Mouse (Mus musculus) thymus, postnatal 4 days (tissue): Measurements from ENCODE around the gene St6galnac5.

Source experiments
- DNase-seq: peaks from one replicate; pipeline ENCODE4 v3.0.0; 2021

The St6galnac5 gene

DNA sequence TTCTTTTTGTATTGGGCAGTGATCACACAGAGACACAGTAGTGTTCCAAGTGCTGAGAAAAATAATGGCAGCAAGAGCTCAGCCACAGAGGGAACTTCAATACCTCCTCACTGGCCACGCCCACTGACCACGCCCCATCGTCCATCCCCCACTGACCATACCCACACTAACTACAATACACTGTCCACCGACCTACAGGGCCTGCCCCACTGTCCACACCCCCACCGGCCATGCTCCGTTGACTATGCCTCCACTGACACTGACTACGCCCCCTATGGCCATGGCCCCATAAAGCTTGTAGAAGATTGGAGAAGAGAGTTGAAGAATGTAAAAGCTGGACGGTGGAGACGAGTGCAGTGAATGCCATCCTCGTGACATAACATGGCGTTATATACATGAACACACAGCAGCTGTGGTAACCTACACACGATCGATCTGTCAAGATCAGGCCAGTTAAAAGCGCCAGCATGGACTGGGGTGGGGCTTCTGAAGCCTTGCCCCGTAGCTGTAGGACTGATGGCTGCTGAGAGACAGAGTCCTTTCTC lies 32.7 kb downstream of the St6galnac5 start:
- peak; percentile 34 for DNase-seq

DNA sequence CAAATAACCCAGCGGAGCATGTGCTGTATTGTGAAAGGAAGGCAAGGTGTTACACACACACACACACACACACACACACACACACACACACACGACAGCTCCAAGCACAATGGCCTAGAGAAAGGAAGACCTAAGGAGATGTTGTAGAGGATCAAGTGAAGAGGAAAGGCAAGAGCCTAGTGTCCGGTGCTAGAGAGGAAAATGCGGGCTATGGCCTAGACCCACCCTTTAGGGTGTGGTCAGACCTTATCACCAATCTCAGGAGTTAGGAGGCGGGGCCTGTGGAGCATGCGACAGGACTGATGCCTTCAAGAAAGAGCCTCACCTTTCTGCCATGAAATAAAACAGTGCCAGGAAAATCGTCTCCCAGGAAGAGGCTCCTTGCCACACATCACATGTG lies 33.5 kb downstream of the St6galnac5 start:
- no peak for DNase-seq

DNA sequence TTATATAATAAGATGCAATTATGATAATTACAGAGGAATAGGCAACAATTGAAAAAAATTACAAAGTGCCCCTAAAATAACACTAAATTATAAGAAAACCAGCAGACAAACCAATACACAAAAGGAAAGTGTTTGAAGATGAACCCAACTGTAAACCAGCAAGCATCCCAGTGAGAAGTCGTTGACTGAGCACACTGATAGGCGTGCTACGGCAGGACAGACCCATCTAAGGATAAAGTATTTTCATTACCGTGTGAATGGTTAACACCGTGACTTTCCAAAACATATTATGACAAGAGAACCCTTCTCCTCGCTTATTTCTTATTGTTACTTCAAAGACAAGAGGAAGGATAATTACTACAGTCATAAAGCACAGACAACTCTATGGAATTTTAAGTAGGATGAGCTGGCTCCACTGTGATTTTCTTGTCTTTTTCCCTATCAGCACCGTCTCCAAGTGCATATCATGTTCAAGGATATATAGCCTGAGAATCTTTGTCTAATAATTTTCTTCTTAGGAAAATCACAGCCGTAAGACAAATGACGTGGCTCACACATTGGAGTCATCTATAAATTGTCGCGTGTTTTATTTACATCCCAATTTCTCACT lies 34.9 kb downstream of the St6galnac5 start:
- DNase-seq, result no peak

DNA sequence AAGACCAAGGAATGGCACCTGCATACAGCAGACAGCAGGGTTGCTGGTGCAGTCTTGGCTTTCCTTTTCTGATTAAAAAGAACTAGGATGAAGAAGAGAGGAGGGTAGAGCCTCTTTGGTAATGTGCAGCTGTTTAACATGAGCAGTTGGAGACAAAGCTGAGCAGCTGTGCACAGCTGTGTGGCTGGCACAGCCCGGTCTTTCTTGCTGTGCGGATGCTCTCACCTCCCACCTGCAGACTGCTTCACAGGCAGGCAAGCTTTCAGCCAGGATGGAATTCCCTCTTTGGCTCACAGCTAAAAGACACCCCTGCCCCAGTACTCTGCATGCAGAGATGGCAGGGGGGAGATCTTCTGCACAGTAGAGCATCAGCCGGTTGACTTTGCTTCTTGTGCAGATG lies 37.3 kb downstream of the St6galnac5 start:
- DNase-seq, result peak; percentile 69

DNA sequence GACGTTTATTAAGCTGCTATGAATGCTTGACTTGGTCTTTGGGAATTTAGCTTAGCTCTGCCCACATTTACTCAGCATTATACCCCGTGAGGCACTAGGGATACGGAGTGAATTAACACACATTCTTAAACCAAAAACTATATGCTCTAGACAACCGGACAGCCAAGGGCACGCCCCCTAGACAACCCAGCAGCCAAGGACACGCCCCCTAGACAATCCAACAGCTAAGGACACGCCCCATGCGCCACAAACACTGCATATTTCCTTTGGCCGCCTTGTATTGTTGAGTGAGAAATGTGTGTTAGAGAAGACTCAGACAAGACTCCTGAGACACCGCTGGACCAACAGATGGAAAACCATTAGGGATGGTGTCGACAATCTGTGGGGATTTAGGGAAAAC lies 39.1 kb downstream of the St6galnac5 start:
- peak; percentile 87 for DNase-seq

DNA sequence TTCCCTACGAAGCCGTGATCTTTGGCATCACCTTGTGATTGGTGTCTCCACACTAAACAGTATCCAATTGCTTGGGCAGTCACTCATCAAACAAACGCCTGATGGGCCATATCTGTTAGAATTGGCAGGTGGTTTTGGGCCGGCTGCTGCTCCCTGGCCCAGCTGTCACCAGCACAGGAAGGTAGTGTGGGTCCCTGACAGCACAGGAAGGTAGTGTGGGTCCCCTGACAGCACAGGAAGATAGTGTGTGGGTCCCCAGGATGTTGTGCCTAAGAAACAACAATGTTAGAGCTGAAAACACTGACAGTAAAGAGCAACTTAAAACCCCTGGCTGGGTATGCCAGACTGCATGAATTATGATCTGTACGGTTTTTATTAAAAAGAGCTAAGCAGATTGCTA lies 40.4 kb downstream of the St6galnac5 start:
- peak; percentile 45 for DNase-seq

DNA sequence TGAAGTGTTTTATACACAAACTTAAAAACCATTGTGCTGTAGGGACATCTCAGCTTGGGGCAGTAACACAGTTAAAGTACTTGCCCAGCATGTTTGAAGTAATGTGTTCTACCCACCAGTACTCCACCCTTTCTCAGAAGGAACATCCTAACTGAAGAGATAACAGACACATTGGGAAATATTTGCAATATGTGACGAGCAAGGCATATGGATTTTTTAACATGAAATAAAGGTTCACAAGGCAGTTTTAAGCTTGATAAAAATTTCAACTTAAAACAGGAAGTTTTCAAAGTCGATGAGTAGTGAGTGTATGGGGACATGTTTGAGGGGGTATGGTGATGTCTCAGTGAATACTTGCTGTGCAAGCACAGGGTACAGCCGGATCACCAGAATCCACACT lies 45.7 kb downstream of the St6galnac5 start:
- no peak for DNase-seq

DNA sequence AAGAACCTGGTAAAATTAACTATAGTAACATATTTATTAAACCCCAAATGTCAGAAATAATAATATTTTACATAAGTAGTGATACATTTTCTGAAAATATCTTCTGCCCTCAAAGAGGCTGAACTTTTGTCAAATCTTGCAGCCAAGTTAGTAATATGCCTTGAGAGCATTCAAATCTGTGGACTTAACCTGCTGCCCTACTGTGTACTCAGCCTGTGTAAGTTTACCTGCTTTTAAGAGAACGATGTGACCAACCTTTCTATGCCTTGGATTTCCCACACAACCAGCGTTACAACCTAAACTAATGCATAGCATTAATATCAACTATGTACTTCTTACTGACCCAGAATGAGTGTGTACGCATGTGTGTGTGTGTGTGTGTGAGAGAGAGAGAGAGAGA lies 48.3 kb downstream of the St6galnac5 start:
- no peak for DNase-seq

DNA sequence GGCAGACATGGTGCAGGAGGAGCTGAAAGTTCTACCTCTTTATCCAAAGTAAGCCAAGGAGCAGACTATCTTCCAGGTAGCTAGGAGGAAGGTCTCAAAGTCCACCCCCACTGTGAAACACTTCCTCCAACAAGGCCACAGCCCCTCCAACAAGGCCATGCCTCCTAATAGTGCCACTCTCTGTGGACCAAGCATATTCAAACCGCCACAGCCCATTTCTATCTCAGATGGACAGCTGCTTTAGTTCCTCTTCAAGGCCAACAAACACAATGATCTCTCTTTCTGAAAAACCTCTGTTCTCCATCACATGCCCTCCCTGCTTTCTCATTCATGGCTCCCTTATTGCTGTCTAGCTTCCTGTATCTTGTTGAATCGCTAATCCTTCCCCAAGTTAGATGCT lies 49.5 kb downstream of the St6galnac5 start:
- no peak for DNase-seq

DNA sequence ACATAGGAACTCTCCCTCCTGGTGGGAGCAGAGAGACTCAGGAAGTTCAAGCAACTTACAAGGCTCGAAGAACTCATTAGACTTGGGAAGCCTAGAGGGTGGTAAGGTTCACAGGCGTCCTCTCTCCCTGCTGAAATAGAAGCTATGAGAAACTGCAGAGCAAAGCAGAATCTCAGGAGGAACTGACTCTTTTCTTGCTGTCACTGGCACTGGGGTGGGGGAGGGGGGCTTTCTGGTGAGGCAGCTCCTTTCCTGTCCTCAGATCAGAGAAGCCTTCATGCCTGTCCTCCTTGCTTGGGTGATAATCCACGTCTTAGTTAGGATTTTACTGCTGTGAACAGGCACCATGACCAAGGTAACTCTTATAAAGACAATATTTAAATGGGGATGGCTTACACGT lies 50.0 kb downstream of the St6galnac5 start:
- peak; percentile 65 for DNase-seq

DNA sequence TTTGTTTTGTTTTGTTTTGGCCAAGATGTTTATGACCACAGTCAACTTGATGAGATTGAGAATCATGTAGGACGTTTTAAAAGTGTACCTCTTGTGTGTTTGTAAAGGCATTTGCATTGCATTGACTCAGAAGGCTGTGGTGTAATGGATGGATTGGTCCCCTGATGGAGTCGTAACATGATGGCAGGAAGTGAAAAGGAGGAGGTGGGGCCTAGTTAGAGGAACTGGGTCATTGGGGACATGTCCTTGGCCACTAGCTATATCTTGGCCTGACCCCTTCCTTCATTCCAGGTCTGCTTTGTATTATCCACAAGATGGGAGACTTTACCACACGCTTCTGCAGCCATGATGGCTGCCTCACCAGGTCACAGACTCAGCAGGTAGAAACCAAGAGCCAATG lies 50.7 kb downstream of the St6galnac5 start:
- DNase-seq, result no peak

DNA sequence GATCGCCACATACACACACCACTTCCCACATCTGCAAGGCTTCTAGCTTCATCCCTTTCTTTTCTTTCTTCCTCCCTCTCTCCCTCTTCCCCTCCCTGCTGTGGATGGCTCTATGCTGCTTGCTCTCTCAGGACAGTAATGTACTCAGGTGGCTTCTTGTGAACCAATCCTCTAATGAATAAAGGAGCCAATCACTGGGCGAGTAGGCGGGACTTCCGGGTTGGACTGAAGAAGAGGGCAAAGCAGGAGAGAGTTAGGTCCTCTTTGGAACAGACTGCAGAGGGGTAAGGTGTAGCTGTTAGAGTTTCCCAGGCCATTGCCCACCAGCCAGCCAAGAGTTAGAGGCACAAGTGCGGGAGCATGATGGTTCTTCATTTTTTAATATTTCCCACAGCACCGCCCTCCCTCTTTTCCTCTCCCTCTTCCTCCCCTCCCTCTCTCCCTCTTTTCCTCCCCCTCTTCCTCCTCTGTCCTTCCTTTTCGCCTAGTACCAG lies 52.2 kb downstream of the St6galnac5 start:
- peak; percentile 80 for DNase-seq

DNA sequence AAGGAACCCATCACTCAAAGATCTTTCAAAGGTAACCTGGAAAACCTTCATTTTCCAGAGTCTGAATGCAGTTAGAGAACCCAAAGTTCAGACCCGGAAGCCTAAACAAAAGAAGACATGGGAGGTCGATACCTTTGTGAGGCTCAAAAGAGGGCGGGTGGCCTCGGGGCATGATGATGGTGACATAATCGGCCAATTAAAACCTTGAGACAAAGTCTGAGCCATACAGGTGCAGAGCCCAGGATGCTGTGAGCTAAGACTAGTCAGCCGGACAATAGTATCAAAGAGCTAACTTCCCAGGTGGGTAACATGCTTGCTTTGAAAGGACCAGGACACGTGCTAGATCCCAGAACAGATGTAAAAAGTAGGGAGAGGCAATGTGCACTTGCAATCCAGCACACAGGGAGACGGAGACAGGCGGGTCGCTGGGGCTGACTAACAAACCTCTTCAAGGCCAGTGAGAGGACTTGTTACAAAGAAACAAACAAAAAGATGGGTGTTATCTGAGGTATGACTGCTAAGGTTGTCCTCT lies 52.7 kb downstream of the St6galnac5 start:
- DNase-seq, result no peak

DNA sequence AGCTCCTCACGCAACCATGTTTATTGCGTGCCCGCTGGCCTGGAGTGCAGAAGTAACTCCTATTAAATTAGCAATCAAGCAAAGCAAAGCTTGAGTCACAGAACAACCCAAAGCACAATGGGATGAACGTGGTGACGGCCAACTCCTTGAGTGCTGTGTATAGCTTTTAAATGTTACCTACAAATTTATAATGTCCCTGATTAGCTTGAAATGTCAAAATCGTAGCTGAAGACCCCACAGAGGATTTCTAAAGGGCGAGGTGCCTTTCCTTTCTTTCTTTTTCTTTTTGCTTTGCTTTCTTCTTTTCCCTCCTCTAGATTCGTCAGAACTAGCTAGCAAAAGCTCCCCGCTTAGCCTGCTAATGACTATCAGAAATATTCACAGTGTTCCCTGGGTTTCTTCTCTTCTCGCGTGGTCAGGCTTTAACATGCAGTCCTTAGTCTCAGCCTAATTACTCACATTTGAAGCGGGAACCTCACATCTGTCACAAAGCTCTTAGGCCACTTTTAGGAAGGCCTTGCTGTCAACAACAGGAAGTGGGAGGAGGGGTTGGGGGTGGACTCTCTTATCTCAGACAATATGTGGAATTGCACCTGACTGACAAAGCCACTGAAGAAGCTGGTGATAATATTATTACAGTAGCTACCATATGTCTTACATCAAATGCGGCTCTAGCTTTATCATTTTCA lies 53.6 kb downstream of the St6galnac5 start:
- no peak for DNase-seq

DNA sequence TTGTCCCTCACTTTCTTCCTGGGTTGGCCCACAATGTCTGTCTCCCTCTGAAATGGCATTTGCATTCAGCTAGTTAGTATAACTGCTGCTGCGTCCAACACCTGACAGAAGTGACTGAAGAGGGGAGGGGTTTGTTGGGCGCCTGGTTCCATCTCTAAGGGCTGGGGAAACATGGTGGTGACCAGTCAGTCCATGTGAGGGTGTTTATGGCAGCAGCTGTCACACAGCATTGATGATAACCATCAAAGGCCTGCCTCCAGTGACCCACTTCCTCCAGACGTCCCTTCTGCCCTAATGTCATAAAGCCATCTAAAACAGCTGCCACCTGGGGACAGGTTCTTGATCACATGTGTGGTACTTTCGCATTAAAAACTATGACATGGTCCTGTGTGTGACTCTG lies 55.9 kb downstream of the St6galnac5 start:
- DNase-seq, result no peak

DNA sequence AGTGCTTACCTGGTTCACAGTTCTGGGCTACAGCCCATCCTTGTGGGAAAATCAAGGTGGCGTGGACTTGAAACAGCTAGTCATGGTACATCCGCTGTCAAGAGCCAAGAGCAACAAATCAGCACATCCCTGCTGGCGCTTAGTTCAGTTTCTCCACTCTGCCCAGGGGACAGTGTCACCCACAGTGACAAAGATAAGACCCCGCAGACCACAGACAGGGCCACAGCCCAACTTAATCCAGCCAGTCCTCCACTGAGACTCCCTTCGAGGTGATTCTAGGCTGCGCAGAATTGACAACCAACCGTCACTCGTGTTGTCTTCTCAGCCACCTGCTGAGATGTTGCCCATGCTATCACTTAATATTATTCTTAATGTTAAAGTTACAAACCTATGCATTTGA lies 56.7 kb downstream of the St6galnac5 start:
- DNase-seq, result no peak

DNA sequence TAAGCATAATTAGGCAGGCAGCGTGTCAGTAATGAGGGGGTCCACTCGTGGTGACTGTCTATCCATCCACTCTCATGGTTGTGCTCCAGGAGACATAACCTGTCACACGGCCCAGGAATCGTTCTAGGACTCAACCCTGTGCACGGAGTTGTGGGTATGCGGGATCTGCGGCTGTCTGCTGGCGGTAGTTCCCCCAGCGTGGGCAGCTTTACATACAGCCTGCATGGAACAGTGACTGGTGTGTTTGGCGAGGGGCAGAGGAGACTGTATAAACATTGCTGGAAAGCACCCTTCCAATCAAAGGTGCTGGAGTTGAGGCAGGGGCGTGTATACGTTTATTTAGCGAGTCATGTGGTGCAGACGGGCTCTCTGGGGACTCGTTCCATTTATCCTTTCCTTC lies 58.5 kb downstream of the St6galnac5 start:
- DNase-seq, result no peak

DNA sequence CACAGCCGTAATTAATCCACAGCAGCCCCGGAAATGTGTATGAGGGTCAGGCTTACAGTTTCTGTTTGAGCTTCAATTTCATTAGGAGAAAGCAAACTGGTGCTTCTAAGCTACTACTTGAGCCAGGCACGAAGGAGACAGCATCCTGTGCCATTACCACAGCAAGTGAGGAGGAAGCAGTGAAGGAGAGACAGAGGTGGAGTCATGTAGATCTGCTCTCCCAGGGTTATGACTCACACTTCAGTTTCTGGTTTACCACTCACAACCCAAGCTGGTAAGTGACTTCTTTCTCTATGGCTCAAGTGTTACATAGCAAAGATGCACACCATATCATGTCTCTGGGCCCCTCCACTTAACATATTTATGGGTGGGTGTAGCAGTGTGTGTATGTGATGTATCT lies 61.7 kb downstream of the St6galnac5 start:
- DNase-seq, result no peak

DNA sequence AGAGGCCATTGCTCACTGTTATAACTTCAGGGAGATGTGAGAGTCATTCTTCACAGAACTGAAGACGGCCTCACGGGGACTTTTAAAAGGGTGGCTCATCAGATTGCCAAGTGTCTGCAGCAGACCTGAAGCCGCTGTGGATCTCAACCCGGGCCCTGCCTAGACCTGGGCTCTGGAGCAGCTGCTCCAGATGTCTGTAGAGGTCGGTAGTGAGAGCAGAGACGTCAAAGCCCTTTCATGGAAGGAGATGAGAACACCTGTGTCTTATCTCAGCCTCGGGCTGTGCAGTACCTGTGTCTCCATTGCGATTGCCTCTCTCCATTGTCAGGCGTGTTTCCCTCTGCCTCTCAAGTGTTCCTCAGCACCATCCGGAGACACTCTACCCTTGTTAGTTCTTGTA lies 62.9 kb downstream of the St6galnac5 start:
- DNase-seq, result peak; percentile 44

DNA sequence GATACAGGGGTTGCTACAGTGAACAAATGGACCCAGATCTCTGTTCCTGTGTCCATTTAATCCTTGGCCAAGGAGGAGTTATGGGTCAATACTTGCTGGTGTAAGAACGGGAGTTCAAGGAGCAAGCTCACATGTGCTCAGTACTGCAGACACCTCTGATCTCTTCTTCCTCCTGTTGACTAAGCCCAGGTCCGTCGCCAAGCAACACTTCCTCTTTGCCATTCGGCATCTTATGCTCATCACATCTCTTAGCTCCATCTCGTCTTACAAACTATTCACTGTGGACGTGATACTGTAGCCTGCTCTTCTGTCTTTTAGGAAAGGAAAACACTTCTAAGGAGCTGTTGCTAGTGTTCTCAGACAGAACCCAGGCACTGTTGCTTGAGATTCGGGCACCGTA lies 64.5 kb downstream of the St6galnac5 start:
- peak; percentile 36 for DNase-seq

DNA sequence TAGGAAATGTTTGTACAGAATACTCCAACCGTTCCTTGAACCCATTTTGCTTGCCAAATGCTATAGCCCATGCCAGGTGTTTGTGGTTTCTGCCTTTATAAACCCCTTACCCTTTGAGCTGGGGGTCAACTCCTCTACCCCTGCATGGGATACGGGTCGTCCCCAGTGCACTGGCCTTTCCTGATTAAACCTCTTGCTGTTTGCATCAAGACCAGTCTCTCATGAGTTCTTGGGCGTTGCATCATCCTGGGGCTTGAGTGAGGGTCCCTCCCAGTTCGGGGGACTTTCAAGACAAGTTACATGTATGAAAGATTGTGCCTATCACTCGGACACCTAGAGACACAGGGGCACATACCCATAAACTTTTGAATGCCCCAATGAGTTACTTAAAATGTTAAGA lies 67.7 kb downstream of the St6galnac5 start:
- no peak for DNase-seq

DNA sequence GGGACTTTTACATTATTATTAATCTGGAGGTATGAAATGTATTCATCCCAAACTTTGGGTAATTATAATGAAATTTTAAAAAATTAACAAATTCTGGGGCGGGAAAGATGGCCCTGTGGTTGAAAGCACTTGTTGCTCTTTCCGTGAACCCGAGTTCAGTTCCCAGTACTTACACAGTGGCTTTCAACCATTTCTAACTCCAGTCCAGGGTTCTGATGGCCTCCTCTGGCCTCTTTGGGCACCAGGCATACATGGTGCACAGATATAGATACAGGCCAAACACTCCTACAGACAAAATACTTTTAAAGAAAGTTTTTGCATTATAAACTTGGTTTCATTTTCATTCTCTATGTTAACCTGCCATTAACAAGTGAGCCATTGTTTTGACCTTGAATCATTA lies 68.4 kb downstream of the St6galnac5 start:
- DNase-seq, result no peak

DNA sequence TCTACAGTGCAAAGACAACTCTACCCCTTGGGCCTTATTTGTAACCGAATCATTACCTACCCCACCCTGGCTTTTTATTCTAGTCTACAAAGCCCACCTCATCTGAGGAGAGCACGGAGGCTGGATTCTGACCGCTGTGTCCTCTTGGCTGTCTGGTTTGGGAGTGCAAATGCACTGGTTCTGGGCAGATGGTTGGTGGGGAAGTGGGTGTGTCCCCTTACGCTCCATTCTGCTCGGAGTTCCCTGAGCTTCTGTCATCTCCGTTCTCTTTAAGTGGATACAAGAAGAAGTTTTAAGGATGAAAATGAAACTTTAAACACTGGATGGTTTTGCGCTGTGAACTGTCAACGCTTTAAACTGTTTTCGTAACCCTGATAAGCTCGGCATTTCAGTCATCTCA lies 68.9 kb downstream of the St6galnac5 start:
- DNase-seq, result no peak
